Mouse (Mus musculus) liver, embryonic 15.5 days (tissue): ENCODE measurements around the gene Slc6a1. TPM values are rescaled to one million over a fixed set of nuclear protein-coding genes. Genes with fewer than 3 reads are reported as not detected.

Experiments
- ATAC-seq: fragments of 200-750 bp; cut with Nextera tagmentation; 2 replicates; pipeline ENCODE4 v1.8.0; 2017; ENCODE audit warnings: moderate number of reproducible peaks, mild to moderate bottlenecking, moderate library complexity; ENCODE audit not compliant: insufficient read depth
- H3K27ac ChIP-seq: fragments of 300-500 bp; sonication (generic); replicated peaks from 2 replicates; pipeline ENCODE4 v1.5.1; 2015; ENCODE audit warnings: mild to moderate bottlenecking, inconsistent platforms
- H3K27me3 ChIP-seq: fragments of 300-500 bp; sonication (generic); 2 replicates; pipeline ENCODE4 v1.6.1; 2015; ENCODE audit warnings: mild to moderate bottlenecking, inconsistent platforms
- H3K36me3 ChIP-seq: fragments of 300-500 bp; sonication (generic); replicated peaks from 2 replicates; pipeline ENCODE4 v1.6.1; 2015; ENCODE audit warnings: moderate library complexity, mild to moderate bottlenecking, inconsistent platforms
- H3K4me1 ChIP-seq: fragments of 300-500 bp; sonication (generic); replicated peaks from 2 replicates; pipeline ENCODE4 v1.6.1; 2015; ENCODE audit warnings: inconsistent platforms
- H3K4me2 ChIP-seq: fragments of 300-500 bp; sonication (generic); 2 replicates; pipeline ENCODE4 v1.6.1; 2015; ENCODE audit warnings: moderate library complexity, mild to moderate bottlenecking, inconsistent platforms
- H3K4me3 ChIP-seq: fragments of 300-500 bp; sonication (generic); replicated peaks from 2 replicates; pipeline ENCODE4 v1.5.1; 2015; ENCODE audit warnings: mild to moderate bottlenecking, inconsistent platforms
- H3K9ac ChIP-seq: fragments of 300-500 bp; sonication (generic); 2 replicates; pipeline ENCODE4 v1.6.1; 2015; ENCODE audit warnings: moderate library complexity, mild to moderate bottlenecking, inconsistent platforms
- H3K9me3 ChIP-seq: fragments of 300-500 bp; sonication (generic); replicated peaks from 2 replicates; pipeline ENCODE4 v1.6.1; 2016; ENCODE audit warnings: inconsistent platforms
- WGBS: fragments of 180-500 bp; shearing (Covaris S2); methylation state at CpG from one replicate; pipeline ENCODE4 v1.1.7; 2015; ENCODE audit warnings: mixed read lengths; ENCODE audit not compliant: insufficient replicate concordance; 5-methylcytosine and 5-hydroxymethylcytosine counted together
- polyA plus RNA-seq: library from polyadenylated mRNA; unstranded; fragments of >200 nt; fragmentation: Nextera tagmentation; extraction: Ambion mirVana; gene quantifications from 2 replicates; pipeline ENCODE4 v1.2.1, GENCODE M21; 2015

The Slc6a1 gene
- polyA plus RNA-seq, 1 experiment from 2014 or later, result 0.09 TPM

DNA sequence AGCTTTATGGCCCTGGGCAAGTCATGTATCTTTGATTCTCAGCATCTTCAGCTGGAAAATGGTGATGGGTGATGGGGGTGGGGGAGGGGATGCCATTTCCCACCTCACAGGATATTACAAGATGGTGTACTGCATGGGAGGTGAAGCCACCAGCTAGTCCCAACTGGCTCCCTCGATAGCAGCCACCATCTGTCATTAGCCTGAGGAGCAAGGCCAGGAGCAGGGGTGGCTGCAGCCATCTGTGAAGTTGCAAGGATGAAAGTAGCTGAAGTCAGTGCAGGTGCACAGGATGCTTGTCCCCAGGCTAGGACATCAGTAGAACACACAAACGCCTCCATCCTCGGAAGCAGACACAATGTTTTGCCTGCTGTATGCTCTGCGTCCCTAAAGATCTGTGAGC lies 8.5 kb downstream of the Slc6a1 start:
- no peak overlapping the region for H3K4me3 ChIP-seq
- ATAC-seq, result no peak
- WGBS, result 45% methylated on average over 4 of the region's 4 CpGs

GRCm38 (mm10) chr6:114291396-114291795 lies 9.0 kb downstream of the Slc6a1 start:
- Histone ChIP-seq H3K27ac (no peak overlapping the region), H3K27me3 (peaks cover 18% of the 10 kb centered on the region; the same call in 1 of the 2 replicates), H3K4me1 (no peaks in the 10 kb centered on the region), H3K4me3 (no peak overlapping the region), H3K36me3 (no peaks in the 10 kb centered on the region), H3K9me3 (no peaks in the 10 kb centered on the region), H3K4me2 (no peak overlapping the region), H3K9ac (no peak overlapping the region)
- no peak for ATAC-seq
- WGBS, result 37% methylated on average over 5 of the region's 5 CpGs

More for the DNA sequence above, 8.5 kb downstream of the Slc6a1 start:
- no peak overlapping the region for H3K4me2 ChIP-seq
- no peak overlapping the region for H3K9ac ChIP-seq
- no peaks in the 10 kb centered on the region for H3K4me1 ChIP-seq
- H3K36me3 ChIP-seq, result no peaks in the 10 kb centered on the region
- peaks cover 23% of the 10 kb centered on the region for H3K27me3 ChIP-seq
- no peaks in the 10 kb centered on the region for H3K9me3 ChIP-seq
- H3K27ac ChIP-seq, result no peak overlapping the region

DNA sequence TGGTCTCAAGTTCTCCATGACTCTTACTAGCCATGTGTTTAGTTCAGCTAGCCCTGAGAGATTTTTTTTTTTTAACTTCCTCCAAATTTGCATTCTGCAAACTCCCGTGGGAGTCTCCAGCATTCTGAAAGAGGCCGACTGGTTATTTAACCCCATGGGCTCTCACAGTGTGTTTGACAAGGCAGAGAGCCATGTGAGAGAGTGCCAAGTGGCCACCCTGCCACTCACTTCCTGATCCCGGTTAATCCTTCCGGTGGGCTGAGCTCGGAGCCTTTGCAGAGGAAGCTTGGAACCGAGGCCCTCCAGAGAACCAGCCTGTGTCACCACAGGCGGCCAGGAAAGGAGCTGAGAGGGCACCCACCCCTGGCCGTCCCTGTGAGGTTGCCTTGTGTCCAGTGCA lies 11.1 kb downstream of the Slc6a1 start:
- Histone ChIP-seq H3K27ac (no peak overlapping the region), H3K4me1 (no peaks in the 10 kb centered on the region), H3K27me3 (peaks cover 4% of the 10 kb centered on the region; the same call in 1 of the 2 replicates), H3K9ac (no peak overlapping the region), H3K4me2 (no peak overlapping the region), H3K36me3 (no peaks in the 10 kb centered on the region), H3K4me3 (no peak overlapping the region), H3K9me3 (no peaks in the 10 kb centered on the region)
- no peak for ATAC-seq
- 14% methylated on average over 8 of the region's 8 CpGs for WGBS

DNA sequence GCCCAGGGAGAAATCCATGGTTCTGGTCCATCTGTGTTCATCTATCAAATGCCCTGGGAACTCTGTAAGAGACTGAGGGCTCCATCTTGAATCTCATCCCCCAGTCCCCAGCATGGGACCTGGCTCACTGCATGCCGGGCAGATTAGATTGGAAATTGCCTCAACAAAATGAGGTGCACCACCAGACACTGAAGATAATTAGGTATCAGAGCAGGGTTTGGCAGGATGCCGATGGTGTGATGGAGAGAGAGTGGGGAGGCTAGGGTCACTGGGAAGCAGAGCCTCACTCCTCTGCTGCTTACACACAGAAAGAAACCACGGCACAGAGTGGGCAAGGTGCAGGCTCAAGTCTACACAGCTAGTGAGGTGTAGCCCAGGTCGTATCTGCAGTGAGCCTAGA lies 12.7 kb downstream of the Slc6a1 start:
- Histone ChIP-seq H3K9ac (no peak overlapping the region), H3K4me2 (no peak overlapping the region), H3K4me3 (no peak overlapping the region), H3K36me3 (no peaks in the 10 kb centered on the region), H3K9me3 (no peaks in the 10 kb centered on the region), H3K27ac (no peak overlapping the region), H3K4me1 (no peaks in the 10 kb centered on the region), H3K27me3 (peaks cover 4% of the 10 kb centered on the region; the same call in 1 of the 2 replicates)
- 52% methylated on average over 4 of the region's 4 CpGs for WGBS
- no peak for ATAC-seq

GRCm38 (mm10) chr6:114297260-114298002 lies 15.0 kb downstream of the Slc6a1 start:
- Histone ChIP-seq H3K4me3 (no peak overlapping the region), H3K9me3 (no peaks in the 10 kb centered on the region), H3K4me1 (no peaks in the 10 kb centered on the region), H3K9ac (no peak overlapping the region), H3K27ac (no peak overlapping the region), H3K4me2 (no peak overlapping the region), H3K27me3 (no peaks in the 10 kb centered on the region), H3K36me3 (no peaks in the 10 kb centered on the region)
- whole genome bisulfite sequencing, result 51% methylated on average over 10 of the region's 10 CpGs
- ATAC-seq, result no peak

DNA sequence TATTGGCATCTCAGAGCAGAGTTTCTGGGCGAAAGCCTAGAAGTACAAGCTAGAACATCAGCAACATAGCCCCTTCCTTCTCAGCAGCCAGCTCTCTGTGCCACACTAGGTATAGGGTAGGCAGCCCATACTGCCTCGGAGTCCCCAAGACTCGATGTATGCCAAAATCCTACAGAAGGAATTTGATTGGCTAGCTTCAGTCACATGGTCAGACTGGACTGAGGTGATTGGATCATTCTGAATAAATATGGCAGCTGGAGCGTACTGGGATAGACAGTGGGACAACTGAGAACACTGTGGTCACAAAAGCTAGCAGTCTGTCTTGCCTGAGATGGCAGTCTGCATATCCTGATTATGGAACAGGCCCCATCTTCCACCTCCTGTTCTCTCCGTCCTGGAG lies 17.3 kb downstream of the Slc6a1 start:
- Histone ChIP-seq H3K4me3 (no peak overlapping the region), H3K27me3 (no peaks in the 10 kb centered on the region), H3K4me2 (no peak overlapping the region), H3K9ac (no peak overlapping the region), H3K4me1 (no peaks in the 10 kb centered on the region), H3K9me3 (no peaks in the 10 kb centered on the region), H3K27ac (no peak overlapping the region), H3K36me3 (no peaks in the 10 kb centered on the region)
- ATAC-seq, result no peak
- WGBS, result 58% methylated on average over 5 of the region's 5 CpGs

GRCm38 (mm10) chr6:114300737-114301136 lies 18.3 kb downstream of the Slc6a1 start:
- Histone ChIP-seq H3K4me2 (no peak overlapping the region), H3K4me3 (no peak overlapping the region), H3K27me3 (no peaks in the 10 kb centered on the region), H3K9ac (no peak overlapping the region), H3K27ac (no peak overlapping the region), H3K36me3 (no peaks in the 10 kb centered on the region), H3K4me1 (no peaks in the 10 kb centered on the region), H3K9me3 (no peaks in the 10 kb centered on the region)
- 72% methylated on average over 11 of the region's 11 CpGs for WGBS
- no peak for ATAC-seq

- H3K4me2 ChIP-seq, result no peak overlapping the region
- no peak overlapping the region for H3K9ac ChIP-seq
- H3K4me3 ChIP-seq, result no peak overlapping the region
- WGBS, result 54% methylated on average over 6 of the region's 6 CpGs
- no peaks in the 10 kb centered on the region for H3K4me1 ChIP-seq
- H3K27me3 ChIP-seq, result peaks cover 7% of the 10 kb centered on the region; the same call in 1 of the 2 replicates
- no peaks in the 10 kb centered on the region for H3K9me3 ChIP-seq
- H3K36me3 ChIP-seq, result no peaks in the 10 kb centered on the region
- ATAC-seq, result no peak
- H3K27ac ChIP-seq, result no peak overlapping the region
Measured at GRCm38 (mm10) chr6:114304668-114305067, 22.2 kb downstream of the Slc6a1 start.

- Histone ChIP-seq H3K4me2 (no peak overlapping the region), H3K27ac (no peak overlapping the region), H3K27me3 (no peaks in the 10 kb centered on the region), H3K4me1 (no peaks in the 10 kb centered on the region), H3K4me3 (no peak overlapping the region), H3K36me3 (no peaks in the 10 kb centered on the region), H3K9ac (no peak overlapping the region), H3K9me3 (0 out of 2 replicates have a peak, but pooled peaks cover 5% of the 10 kb centered on the region)
- WGBS, result 49% methylated on average over 5 of the region's 5 CpGs
- ATAC-seq, result no peak
Measured at GRCm38 (mm10) chr6:114320511-114320910, 38.1 kb downstream of the Slc6a1 start.

DNA sequence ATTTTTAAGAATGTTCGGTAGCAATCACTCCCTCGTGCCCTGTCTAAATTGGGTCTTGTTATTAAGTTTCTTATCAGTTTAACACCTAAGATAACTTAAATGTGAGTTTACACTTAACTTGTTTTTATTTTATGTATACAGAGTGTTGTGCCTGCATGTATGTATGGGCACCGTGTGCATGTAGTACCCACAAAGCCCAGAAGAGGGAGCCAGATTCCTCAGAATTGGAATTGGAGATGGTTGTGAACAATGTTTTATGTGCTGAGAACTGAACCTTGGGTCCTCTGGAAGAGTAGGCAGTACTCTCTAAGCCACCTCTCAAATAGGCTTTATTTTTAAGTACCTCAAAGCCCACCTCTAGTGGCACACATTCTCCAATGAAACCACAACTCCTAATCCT lies 38.7 kb downstream of the Slc6a1 start:
- no peak for ATAC-seq
- no peak overlapping the region for H3K27ac ChIP-seq
- 59% methylated on average over 3 of the region's 3 CpGs for WGBS
- no peaks in the 10 kb centered on the region for H3K27me3 ChIP-seq
- H3K9me3 ChIP-seq, result 0 out of 2 replicates have a peak, but pooled peaks cover 5% of the 10 kb centered on the region
- no peaks in the 10 kb centered on the region for H3K36me3 ChIP-seq
- H3K4me3 ChIP-seq, result no peak overlapping the region
- no peak overlapping the region for H3K9ac ChIP-seq
- H3K4me1 ChIP-seq, result no peaks in the 10 kb centered on the region
- H3K4me2 ChIP-seq, result no peak overlapping the region

DNA sequence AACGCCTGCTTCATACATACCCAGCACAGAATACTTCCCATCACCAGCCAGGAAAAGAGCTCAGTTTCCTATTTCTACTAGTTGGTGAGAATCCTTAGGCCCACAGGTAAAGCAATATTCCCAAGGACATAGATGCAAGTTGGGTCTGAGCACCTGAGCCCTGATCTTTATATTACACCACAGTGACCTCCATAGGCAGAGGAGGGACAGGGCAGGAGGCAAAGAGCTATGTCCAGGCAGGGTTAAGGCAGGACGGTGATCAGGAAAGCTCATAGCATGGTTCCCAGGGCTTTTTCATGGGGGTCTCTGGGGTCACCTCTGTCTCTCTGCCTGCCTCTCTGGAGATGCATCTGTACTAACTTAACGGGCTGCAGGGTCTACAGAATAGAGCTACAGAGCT lies 40.5 kb downstream of the Slc6a1 start:
- Histone ChIP-seq H3K9ac (no peak overlapping the region), H3K36me3 (no peaks in the 10 kb centered on the region), H3K4me3 (no peak overlapping the region), H3K4me1 (no peaks in the 10 kb centered on the region), H3K27me3 (no peaks in the 10 kb centered on the region), H3K9me3 (0 out of 2 replicates have a peak, but pooled peaks cover 5% of the 10 kb centered on the region), H3K27ac (no peak overlapping the region), H3K4me2 (no peak overlapping the region)
- whole genome bisulfite sequencing, result 61% methylated on average over 3 of the region's 3 CpGs
- ATAC-seq, result no peak

GRCm38 (mm10) chr6:114324808-114325207 lies 42.4 kb downstream of the Slc6a1 start:
- H3K9ac ChIP-seq, result no peak overlapping the region
- no peak for ATAC-seq
- H3K27ac ChIP-seq, result no peak overlapping the region
- H3K36me3 ChIP-seq, result no peaks in the 10 kb centered on the region
- 0 out of 2 replicates have a peak, but pooled peaks cover 5% of the 10 kb centered on the region for H3K9me3 ChIP-seq
- 73% methylated on average over 5 of the region's 5 CpGs for whole genome bisulfite sequencing
- H3K4me2 ChIP-seq, result no peak overlapping the region
- no peaks in the 10 kb centered on the region for H3K27me3 ChIP-seq
- H3K4me1 ChIP-seq, result no peaks in the 10 kb centered on the region
- no peak overlapping the region for H3K4me3 ChIP-seq
